Mouse (Mus musculus): ENCODE measurements around the gene Gm20479.

DNA sequence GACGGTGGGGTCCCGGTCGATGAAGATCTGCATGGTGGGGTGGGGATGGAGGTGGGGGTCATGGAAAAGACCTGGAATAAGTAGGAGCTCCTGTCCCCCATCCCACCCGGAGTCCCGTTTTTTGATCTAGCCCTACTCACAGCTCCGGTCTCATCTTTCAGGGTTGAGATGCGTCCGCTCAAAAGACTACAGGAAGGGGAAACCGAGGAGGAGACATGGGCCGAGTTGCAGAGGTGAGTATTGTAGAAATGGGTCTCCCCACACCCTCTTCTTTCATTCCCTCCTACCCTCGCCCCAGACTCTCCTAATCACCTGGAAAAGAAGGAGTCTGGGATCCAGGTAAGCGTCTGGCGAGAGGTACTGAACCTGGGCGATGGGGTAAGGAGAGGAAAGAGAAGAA lies 2.0 kb downstream of the Gm20479 start:
- TF ChIP-seq CTCF (IDR thresholded peaks at IDR 0.05; ENCODE audit: extremely low read depth, insufficient read depth, low read length), result no peak
- no peak for TF ChIP-seq POLR2A (IDR thresholded peaks at IDR 0.05; ENCODE audit: extremely low read depth, insufficient read depth, low read length)

Data from cortical plate, adult 2 months (tissue).